Mouse (Mus musculus): ENCODE measurements around the gene Clrn1. TPM values are rescaled to one million over a fixed set of nuclear protein-coding genes. Genes with fewer than 3 reads are reported as not detected.
"Not testable (repeated sequence)": the region's sequence is repeated elsewhere in the genome, so short reads cannot be mapped to it uniquely, and the experiment has no call there.

Clrn1 gene
- polyA plus RNA-seq, 1 experiment from 2014 or later, result 2.3 TPM

- no peaks in the 10 kb centered on the region for H3K9me3 ChIP-seq (ENCODE audit: control insufficient read depth, low read length)
- H3K4me2 ChIP-seq (replicated peaks; ENCODE audit: low read depth, low read length), result no peak overlapping the region
- H3K9ac ChIP-seq (ENCODE audit: low read depth, low read length), result no peak overlapping the region
- no peak overlapping the region for H3K4me3 ChIP-seq (ENCODE audit: low read depth, low read length)
- 88% methylated on average over 3 of the region's 3 CpGs for WGBS
- H3K4me1 ChIP-seq (replicated peaks; ENCODE audit: control insufficient read depth, insufficient read depth, low read length), result no peaks in the 10 kb centered on the region
- H3K36me3 ChIP-seq (ENCODE audit: control insufficient read depth, insufficient read depth, low read length), result no peaks in the 10 kb centered on the region
- no peak for ATAC-seq (ENCODE audit: low FRiP score)
- no peak overlapping the region for H3K27ac ChIP-seq (ENCODE audit: low read depth, low read length)
- no peak for DNase-seq (ENCODE audit: low spot score)
- no peaks in the 10 kb centered on the region for H3K27me3 ChIP-seq (ENCODE audit: control insufficient read depth, insufficient read depth, low read length)
Measured at GRCm38 (mm10) chr3:58894529-58894928, 9.4 kb upstream of the Clrn1 start.

DNA sequence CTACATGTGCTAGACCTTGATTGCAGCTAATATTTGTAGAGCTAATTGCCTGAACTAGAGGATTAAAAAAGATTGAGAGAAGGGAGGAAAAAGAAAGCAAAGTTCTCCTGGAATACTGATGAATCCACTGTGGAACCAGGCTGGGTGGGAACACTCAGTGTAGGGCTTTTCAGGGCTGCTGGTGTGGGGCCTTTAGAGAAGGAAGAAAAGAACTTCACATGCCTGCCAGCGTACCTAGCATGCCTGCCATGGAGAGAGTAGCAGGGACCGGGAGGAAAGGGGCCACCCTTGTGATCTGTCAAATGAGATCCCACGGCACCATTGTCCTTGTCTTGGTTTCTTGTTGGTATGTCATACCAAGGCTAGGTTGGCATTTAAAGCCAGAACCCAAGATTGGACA, 4.5 kb upstream of the Clrn1 start:
- Histone ChIP-seq H3K27me3 (ENCODE audit: control insufficient read depth, insufficient read depth, low read length) (no peaks in the 10 kb centered on the region), H3K4me3 (ENCODE audit: low read depth, low read length) (no peak overlapping the region), H3K9ac (ENCODE audit: low read depth, low read length) (no peak overlapping the region), H3K36me3 (ENCODE audit: control insufficient read depth, insufficient read depth, low read length) (no peaks in the 10 kb centered on the region), H3K4me1 (replicated peaks; ENCODE audit: control insufficient read depth, insufficient read depth, low read length) (no peaks in the 10 kb centered on the region), H3K27ac (ENCODE audit: low read depth, low read length) (no peak overlapping the region), H3K4me2 (replicated peaks; ENCODE audit: low read depth, low read length) (no peak overlapping the region), H3K9me3 (ENCODE audit: control insufficient read depth, low read length) (no peaks in the 10 kb centered on the region)
- WGBS, result 63% methylated on average over 3 of the region's 3 CpGs
- DNase-seq (ENCODE audit: low spot score), result no peak
- no peak for ATAC-seq (ENCODE audit: low FRiP score)

DNA sequence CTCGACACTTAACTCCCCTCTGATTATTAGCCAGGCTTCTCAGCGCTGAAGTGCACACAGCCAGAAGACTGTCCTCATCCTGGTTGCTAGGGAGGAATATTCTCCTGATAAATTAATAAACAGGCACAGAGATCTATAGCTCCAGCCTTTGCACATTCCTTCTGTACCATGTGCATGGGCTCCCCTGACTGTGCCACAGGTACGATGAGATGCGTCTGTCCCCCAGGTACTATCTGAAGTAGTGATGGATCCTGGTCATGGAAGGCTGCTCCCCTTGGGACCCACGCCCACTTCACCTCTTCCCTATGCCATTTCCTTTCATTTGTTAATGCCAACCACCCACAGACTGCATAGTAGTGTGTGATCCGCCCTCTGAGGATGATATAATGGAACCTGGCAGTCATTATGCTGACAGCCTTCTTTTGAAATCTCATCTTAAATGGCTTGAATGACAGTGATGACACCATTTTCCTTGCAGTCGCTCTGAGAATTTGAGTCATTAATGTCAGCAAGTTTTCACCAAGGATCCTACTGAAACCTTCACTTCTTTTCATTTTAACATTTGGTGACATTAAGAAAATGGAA, 3.1 kb upstream of the Clrn1 start:
- H3K9ac ChIP-seq (ENCODE audit: low read depth, low read length), result no peak overlapping the region
- ATAC-seq (ENCODE audit: low FRiP score) (no peak), DNase-seq (ENCODE audit: low spot score) (no peak)
- no peak overlapping the region for H3K27ac ChIP-seq (ENCODE audit: low read depth, low read length)
- H3K9me3 ChIP-seq (ENCODE audit: control insufficient read depth, low read length), result no peaks in the 10 kb centered on the region
- H3K27me3 ChIP-seq (ENCODE audit: control insufficient read depth, insufficient read depth, low read length), result no peaks in the 10 kb centered on the region
- no peaks in the 10 kb centered on the region for H3K4me1 ChIP-seq (replicated peaks; ENCODE audit: control insufficient read depth, insufficient read depth, low read length)
- H3K4me3 ChIP-seq (ENCODE audit: low read depth, low read length), result no peak overlapping the region
- WGBS, result 70% methylated on average over 7 of the region's 7 CpGs
- H3K36me3 ChIP-seq (ENCODE audit: control insufficient read depth, insufficient read depth, low read length), result no peaks in the 10 kb centered on the region
- no peak overlapping the region for H3K4me2 ChIP-seq (replicated peaks; ENCODE audit: low read depth, low read length)

DNA sequence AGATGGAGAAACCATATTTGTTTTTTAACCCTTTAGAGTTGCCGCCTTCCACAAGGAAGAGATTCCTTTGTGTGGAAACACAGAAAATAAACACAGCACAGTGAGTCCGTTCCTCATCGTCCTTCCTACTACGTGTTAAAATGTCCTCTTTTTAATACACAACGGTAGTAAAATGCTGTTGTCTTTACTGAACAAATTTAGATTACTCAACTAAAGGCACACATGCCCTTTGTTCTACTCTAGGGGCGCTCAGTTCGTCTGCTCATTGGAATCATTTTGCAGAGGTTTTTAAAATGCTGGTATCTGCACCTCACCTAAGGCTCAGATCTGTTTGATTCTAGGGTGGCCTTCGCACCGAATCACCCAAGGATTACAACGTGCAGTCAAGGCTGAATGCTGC, 2.6 kb upstream of the Clrn1 start:
- H3K9me3 ChIP-seq (ENCODE audit: control insufficient read depth, low read length), result no peaks in the 10 kb centered on the region
- no peaks in the 10 kb centered on the region for H3K4me1 ChIP-seq (replicated peaks; ENCODE audit: control insufficient read depth, insufficient read depth, low read length)
- ATAC-seq (ENCODE audit: low FRiP score) (no peak), DNase-seq (ENCODE audit: low spot score) (no peak)
- no peak overlapping the region for H3K27ac ChIP-seq (ENCODE audit: low read depth, low read length)
- no peaks in the 10 kb centered on the region for H3K27me3 ChIP-seq (ENCODE audit: control insufficient read depth, insufficient read depth, low read length)
- H3K4me2 ChIP-seq (replicated peaks; ENCODE audit: low read depth, low read length), result no peak overlapping the region
- no peaks in the 10 kb centered on the region for H3K36me3 ChIP-seq (ENCODE audit: control insufficient read depth, insufficient read depth, low read length)
- 89% methylated on average over 10 of the region's 10 CpGs for WGBS
- no peak overlapping the region for H3K9ac ChIP-seq (ENCODE audit: low read depth, low read length)
- H3K4me3 ChIP-seq (ENCODE audit: low read depth, low read length), result no peak overlapping the region

DNA sequence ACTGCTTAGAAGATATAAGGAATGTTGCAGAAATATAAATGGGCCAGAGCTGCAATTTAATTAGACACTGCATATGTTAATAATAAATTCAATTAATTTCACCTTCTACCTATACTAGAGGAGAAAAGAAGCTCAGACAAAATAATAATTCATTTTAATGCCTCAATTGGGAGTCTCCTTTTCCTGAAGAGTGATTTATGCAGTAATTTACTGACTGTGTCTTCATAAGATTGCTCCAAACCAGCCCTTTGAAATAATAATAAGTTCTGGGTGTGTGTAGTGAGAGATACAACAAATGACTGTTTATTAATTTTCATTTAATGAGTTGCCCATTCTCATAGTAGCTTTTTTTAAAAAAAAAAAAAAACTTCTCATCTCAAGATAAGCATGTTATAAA, 1.6 kb downstream of the Clrn1 start:
- no peak for ATAC-seq (ENCODE audit: low FRiP score)
- H3K4me3 ChIP-seq (ENCODE audit: low read depth, low read length), result no peak overlapping the region
- H3K36me3 ChIP-seq (ENCODE audit: control insufficient read depth, insufficient read depth, low read length), result no peaks in the 10 kb centered on the region
- H3K9ac ChIP-seq (ENCODE audit: low read depth, low read length), result no peak overlapping the region
- no peaks in the 10 kb centered on the region for H3K9me3 ChIP-seq (ENCODE audit: control insufficient read depth, low read length)
- H3K4me2 ChIP-seq (replicated peaks; ENCODE audit: low read depth, low read length), result no peak overlapping the region
- H3K27me3 ChIP-seq (ENCODE audit: control insufficient read depth, insufficient read depth, low read length), result no peaks in the 10 kb centered on the region
- no peak overlapping the region for H3K27ac ChIP-seq (ENCODE audit: low read depth, low read length)
- DNase-seq (ENCODE audit: low spot score), result no peak
- H3K4me1 ChIP-seq (replicated peaks; ENCODE audit: control insufficient read depth, insufficient read depth, low read length), result no peaks in the 10 kb centered on the region

- Histone ChIP-seq H3K27ac (ENCODE audit: low read depth, low read length) (no peak overlapping the region), H3K9ac (ENCODE audit: low read depth, low read length) (0 out of 2 replicates have a peak overlapping the region, but pooled peaks have one; percentile 19), H3K36me3 (ENCODE audit: control insufficient read depth, insufficient read depth, low read length) (no peaks in the 10 kb centered on the region), H3K4me1 (replicated peaks; ENCODE audit: control insufficient read depth, insufficient read depth, low read length) (no peaks in the 10 kb centered on the region), H3K9me3 (ENCODE audit: control insufficient read depth, low read length) (no peaks in the 10 kb centered on the region), H3K4me3 (ENCODE audit: low read depth, low read length) (no peak overlapping the region), H3K27me3 (ENCODE audit: control insufficient read depth, insufficient read depth, low read length) (no peaks in the 10 kb centered on the region), H3K4me2 (replicated peaks; ENCODE audit: low read depth, low read length) (no peak overlapping the region)
- ATAC-seq (ENCODE audit: low FRiP score), result peak; percentile 30; the same call in 1 of the 2 replicates
- 36% methylated on average over 8 of the region's 8 CpGs for WGBS
- DNase-seq (ENCODE audit: low spot score), result peak; percentile 43
Measured at GRCm38 (mm10) chr3:58882878-58883510, 2.1 kb downstream of the Clrn1 start.

GRCm38 (mm10) chr3:58881016-58881415, 4.1 kb downstream of the Clrn1 start:
- peak; percentile 15; the same call in 1 of the 2 replicates for ATAC-seq (ENCODE audit: low FRiP score)
- Histone ChIP-seq H3K4me3 (ENCODE audit: low read depth, low read length) (no peak overlapping the region), H3K27ac (ENCODE audit: low read depth, low read length) (no peak overlapping the region), H3K4me2 (replicated peaks; ENCODE audit: low read depth, low read length) (no peak overlapping the region), H3K36me3 (ENCODE audit: control insufficient read depth, insufficient read depth, low read length) (no peaks in the 10 kb centered on the region), H3K9me3 (ENCODE audit: control insufficient read depth, low read length) (no peaks in the 10 kb centered on the region), H3K27me3 (ENCODE audit: control insufficient read depth, insufficient read depth, low read length) (no peaks in the 10 kb centered on the region), H3K4me1 (replicated peaks; ENCODE audit: control insufficient read depth, insufficient read depth, low read length) (no peaks in the 10 kb centered on the region), H3K9ac (ENCODE audit: low read depth, low read length) (no peak overlapping the region)
- WGBS, result 55% methylated on average over 1 of the region's 1 CpGs
- no peak for DNase-seq (ENCODE audit: low spot score)

DNA sequence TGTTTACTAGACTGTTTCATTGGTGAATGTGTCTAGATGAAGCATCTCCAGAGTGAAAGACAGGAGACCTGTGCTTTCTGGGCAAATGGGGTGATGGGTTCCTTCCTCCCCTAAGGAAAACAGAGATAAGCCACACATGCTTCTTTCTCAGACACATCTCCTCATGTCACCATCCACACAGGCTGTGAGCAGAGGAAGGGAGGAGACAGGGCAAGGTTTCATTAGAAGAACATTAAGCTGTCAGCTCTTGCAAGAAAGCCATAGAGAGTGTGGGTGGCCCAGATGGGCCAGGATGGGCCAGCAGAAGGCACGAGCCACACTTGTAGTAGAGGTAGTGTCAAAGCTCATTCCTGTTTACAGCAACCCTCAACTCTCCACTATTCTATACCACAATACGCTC, 5.0 kb downstream of the Clrn1 start:
- no peak for ATAC-seq (ENCODE audit: low FRiP score)
- H3K4me1 ChIP-seq (replicated peaks; ENCODE audit: control insufficient read depth, insufficient read depth, low read length), result no peaks in the 10 kb centered on the region
- H3K4me3 ChIP-seq (ENCODE audit: low read depth, low read length), result no peak overlapping the region
- H3K9me3 ChIP-seq (ENCODE audit: control insufficient read depth, low read length), result no peaks in the 10 kb centered on the region
- no peak overlapping the region for H3K4me2 ChIP-seq (replicated peaks; ENCODE audit: low read depth, low read length)
- no peaks in the 10 kb centered on the region for H3K36me3 ChIP-seq (ENCODE audit: control insufficient read depth, insufficient read depth, low read length)
- no peak overlapping the region for H3K27ac ChIP-seq (ENCODE audit: low read depth, low read length)
- H3K27me3 ChIP-seq (ENCODE audit: control insufficient read depth, insufficient read depth, low read length), result no peaks in the 10 kb centered on the region
- DNase-seq (ENCODE audit: low spot score), result no peak
- no peak overlapping the region for H3K9ac ChIP-seq (ENCODE audit: low read depth, low read length)
- 73% methylated on average over 2 of the region's 2 CpGs for WGBS

DNA sequence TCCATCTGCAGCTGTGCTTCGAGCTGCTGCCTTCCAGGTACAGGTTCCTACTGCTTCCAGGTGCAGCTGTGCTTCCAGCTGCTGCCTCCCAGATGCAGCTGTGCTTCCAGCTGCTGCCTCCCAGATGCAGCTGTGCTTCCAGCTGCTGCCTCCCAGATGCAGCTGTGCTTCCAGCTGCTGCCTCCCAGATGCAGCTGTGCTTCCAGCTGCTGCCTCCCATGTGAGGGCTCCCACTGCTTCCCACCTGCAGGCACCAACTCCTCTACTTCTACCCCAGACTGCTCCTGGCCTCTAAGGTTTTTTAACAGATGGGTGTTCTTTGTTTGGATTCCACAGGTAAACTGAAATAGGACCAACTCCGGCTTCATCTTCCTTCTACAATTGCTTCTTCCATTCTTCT, 13.3 kb downstream of the Clrn1 start:
- 70% methylated on average over 2 of the region's 2 CpGs for WGBS
- H3K9me3 ChIP-seq (ENCODE audit: control insufficient read depth, low read length); H3K9ac ChIP-seq (ENCODE audit: low read depth, low read length); H3K27ac ChIP-seq (ENCODE audit: low read depth, low read length); H3K4me3 ChIP-seq (ENCODE audit: low read depth, low read length); DNase-seq (ENCODE audit: low spot score); ATAC-seq (ENCODE audit: low FRiP score); H3K27me3 ChIP-seq (ENCODE audit: control insufficient read depth, insufficient read depth, low read length); H3K4me2 ChIP-seq (replicated peaks; ENCODE audit: low read depth, low read length); H3K36me3 ChIP-seq (ENCODE audit: control insufficient read depth, insufficient read depth, low read length); H3K4me1 ChIP-seq (replicated peaks; ENCODE audit: control insufficient read depth, insufficient read depth, low read length): not testable (repeated sequence)

Data from hindbrain, embryonic 11.5 days (tissue).